Mouse (Mus musculus): ENCODE measurements at regions not wholly inside any gene's neighbourhood (a gene's known extent, or its start where the extent isn't known, plus 50 kb on each side); places are given as distances from the start of the nearest gene placed in this dataset.

GRCm38 (mm10) chr4:71076131-71076530 is 541.3 kb upstream of the Megf9 start:
- DNase-seq: no peak

- peak; percentile 4 for DNase-seq
These were observed 499.7 kb upstream of the Megf9 start for GRCm38 (mm10) chr4:71034541-71034940.

Data from lung, postnatal 36 days (tissue).